Mouse (Mus musculus) testis, adult 2 months (tissue): ENCODE measurements at regions not wholly inside any gene's neighbourhood (a gene's known extent, or its start where the extent isn't known, plus 50 kb on each side); places are given as distances from the start of the nearest gene placed in this dataset.

Experiments
- CTCF ChIP-seq: fragments of 200-500 bp; IDR thresholded peaks from 2 replicates; pipeline ENCODE4 v1.5.1; 2012; ENCODE audit warnings: low read depth, mild to moderate bottlenecking, inconsistent platforms, low read length, moderate library complexity; ENCODE audit not compliant: control insufficient read depth, insufficient read depth, insufficient replicate concordance
- POLR2A ChIP-seq: fragments of 200-500 bp; IDR thresholded peaks from 2 replicates; pipeline ENCODE4 v1.6.1; 2012; ENCODE audit warnings: low read depth, mild to moderate bottlenecking, inconsistent platforms, low read length, moderate library complexity; ENCODE audit not compliant: control insufficient read depth

GRCm38 (mm10) chr5:42679617-42680016, 553.4 kb upstream of the Cpeb2 start:
- TF ChIP-seq CTCF = no peak
- TF ChIP-seq POLR2A = no peak
